Mouse (Mus musculus) forebrain, embryonic 16.5 days (tissue): Measurements from ENCODE around the gene Sparcl1. TPM values are rescaled to one million over a fixed set of nuclear protein-coding genes. Genes with fewer than 3 reads are reported as not detected.

ENCODE experiments used
- ATAC-seq: fragments of 200-750 bp; cut with Nextera tagmentation; 2 replicates; pipeline ENCODE4 v1.8.0; 2017; ENCODE audit warnings: mild to moderate bottlenecking, moderate library complexity
- H3K27ac ChIP-seq: fragments of 300-500 bp; sonication (generic); 2 replicates; pipeline ENCODE4 v1.5.1; 2014; ENCODE audit warnings: low read length, control low read depth
- H3K27me3 ChIP-seq: fragments of 300-500 bp; sonication (generic); replicated peaks from 2 replicates; pipeline ENCODE4 v1.6.1; 2014; ENCODE audit warnings: low read length; ENCODE audit not compliant: control insufficient read depth, insufficient read depth
- H3K36me3 ChIP-seq: fragments of 300-500 bp; sonication (generic); 2 replicates; pipeline ENCODE4 v1.6.1; 2014; ENCODE audit not compliant: control insufficient read depth, insufficient read depth
- H3K4me1 ChIP-seq: fragments of 300-500 bp; sonication (generic); replicated peaks from 2 replicates; pipeline ENCODE4 v1.6.1; 2014; ENCODE audit warnings: low read length; ENCODE audit not compliant: control insufficient read depth, insufficient read depth
- H3K4me2 ChIP-seq: fragments of 300-500 bp; sonication (generic); 2 replicates; pipeline ENCODE4 v1.6.1; 2014; ENCODE audit warnings: mild to moderate bottlenecking, low read length, control low read depth
- H3K4me3 ChIP-seq: fragments of 300-500 bp; sonication (generic); replicated peaks from 2 replicates; pipeline ENCODE4 v1.5.1; 2014; ENCODE audit warnings: mild to moderate bottlenecking, low read length, control low read depth
- H3K9ac ChIP-seq: fragments of 300-500 bp; sonication (generic); replicated peaks from 2 replicates; pipeline ENCODE4 v1.6.1; 2014; ENCODE audit warnings: low read depth, low read length, control low read depth
- H3K9me3 ChIP-seq: fragments of 300-500 bp; sonication (generic); 2 replicates; pipeline ENCODE4 v1.6.1; 2016; ENCODE audit warnings: low read length; ENCODE audit not compliant: control insufficient read depth
- WGBS: fragments of 180-500 bp; shearing (Covaris S2); extraction: QIAGEN DNeasy Blood & Tissue Kit; methylation state at CpG from one replicate; pipeline ENCODE4 v1.1.7; 2014; 5-methylcytosine and 5-hydroxymethylcytosine counted together
- polyA plus RNA-seq: library from polyadenylated mRNA; unstranded; fragments of >200 nt; fragmentation: Nextera tagmentation; extraction: Ambion mirVana; gene quantifications from 2 replicates; pipeline ENCODE4 v1.2.1, GENCODE M21; 2015

The Sparcl1 gene
- polyA plus RNA-seq, 1 experiment from 2014 or later: 110 TPM

- Histone ChIP-seq H3K4me2 (no peak overlapping the region), H3K27me3 (no peaks in the 10 kb centered on the region), H3K27ac (no peak overlapping the region), H3K4me3 (no peak overlapping the region), H3K4me1 (no peaks in the 10 kb centered on the region), H3K9me3 (no peaks in the 10 kb centered on the region), H3K9ac (no peak overlapping the region), H3K36me3 (no peaks in the 10 kb centered on the region)
- WGBS: 81% methylated on average over 10 of the region's 10 CpGs
- ATAC-seq: no peak
Observed at GRCm38 (mm10) chr5:104137920-104138541, 24.5 kb upstream of the Sparcl1 start.

- Histone ChIP-seq H3K36me3 (no peaks in the 10 kb centered on the region), H3K4me1 (no peaks in the 10 kb centered on the region), H3K27me3 (no peaks in the 10 kb centered on the region), H3K4me3 (no peak overlapping the region), H3K27ac (no peak overlapping the region), H3K9me3 (no peaks in the 10 kb centered on the region), H3K9ac (no peak overlapping the region), H3K4me2 (no peak overlapping the region)
- WGBS: 82% methylated on average over 4 of the region's 4 CpGs
- no peak for ATAC-seq
Observed at GRCm38 (mm10) chr5:104133752-104134151, 20.2 kb upstream of the Sparcl1 start.

DNA sequence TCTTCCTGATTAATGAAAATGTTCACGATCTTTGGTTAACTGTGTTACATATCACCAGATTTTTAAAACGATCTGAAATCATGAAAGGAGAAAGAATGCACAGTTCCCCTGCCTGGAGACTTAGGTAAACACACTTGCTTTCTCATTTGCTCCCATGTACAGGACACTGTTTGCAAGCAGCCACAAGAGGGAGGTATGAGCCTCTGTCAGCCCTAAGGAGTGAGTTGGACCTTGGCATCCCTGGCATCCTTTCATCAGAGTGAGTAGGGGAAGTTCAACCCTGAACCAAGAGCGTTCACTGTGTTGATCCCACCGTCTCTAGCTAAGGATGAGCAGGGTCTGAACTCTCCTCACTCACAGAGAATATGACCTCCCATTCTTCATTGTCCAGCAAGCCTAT lies 18.0 kb upstream of the Sparcl1 start:
- ATAC-seq: no peak
- Histone ChIP-seq H3K4me2 (no peak overlapping the region), H3K4me1 (no peaks in the 10 kb centered on the region), H3K9ac (no peak overlapping the region), H3K27ac (no peak overlapping the region), H3K27me3 (no peaks in the 10 kb centered on the region), H3K36me3 (no peaks in the 10 kb centered on the region), H3K4me3 (no peak overlapping the region), H3K9me3 (no peaks in the 10 kb centered on the region)
- WGBS: 65% methylated on average over 4 of the region's 4 CpGs

DNA sequence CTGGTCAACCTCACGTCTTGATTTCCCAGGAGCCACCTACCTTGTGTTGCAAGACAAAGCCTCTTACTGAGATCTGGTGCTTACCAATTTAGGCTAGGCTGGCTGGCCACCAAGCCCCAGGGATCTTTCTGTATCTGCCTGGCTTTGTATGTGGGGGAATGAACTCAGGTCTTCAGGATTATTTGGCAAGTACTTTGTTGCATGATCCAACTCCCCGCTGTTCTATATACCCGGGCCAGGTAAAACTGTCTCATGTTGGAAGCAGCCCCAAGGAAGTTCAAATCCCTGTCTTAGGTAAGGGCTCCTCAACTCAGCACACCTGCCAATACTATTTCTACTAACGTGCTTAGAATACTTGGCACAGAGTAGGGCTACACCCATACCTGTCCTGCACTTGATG lies 17.4 kb upstream of the Sparcl1 start:
- no peak overlapping the region for H3K4me3 ChIP-seq
- WGBS: 82% methylated on average over 4 of the region's 4 CpGs
- H3K27ac ChIP-seq: no peak overlapping the region
- ATAC-seq: no peak
- H3K36me3 ChIP-seq: no peaks in the 10 kb centered on the region
- H3K4me1 ChIP-seq: no peaks in the 10 kb centered on the region
- no peaks in the 10 kb centered on the region for H3K27me3 ChIP-seq
- H3K9ac ChIP-seq: no peak overlapping the region
- no peaks in the 10 kb centered on the region for H3K9me3 ChIP-seq
- H3K4me2 ChIP-seq: no peak overlapping the region

GRCm38 (mm10) chr5:104128281-104129031 lies 14.9 kb upstream of the Sparcl1 start:
- Histone ChIP-seq H3K27ac (no peak overlapping the region), H3K9me3 (no peaks in the 10 kb centered on the region), H3K4me2 (no peak overlapping the region), H3K4me1 (no peaks in the 10 kb centered on the region), H3K9ac (no peak overlapping the region), H3K4me3 (no peak overlapping the region), H3K27me3 (no peaks in the 10 kb centered on the region), H3K36me3 (no peaks in the 10 kb centered on the region)
- 75% methylated on average over 12 of the region's 12 CpGs for WGBS
- no peak for ATAC-seq

GRCm38 (mm10) chr5:104127351-104127750 lies 13.8 kb upstream of the Sparcl1 start:
- WGBS: 75% methylated on average over 1 of the region's 1 CpGs
- ATAC-seq: no peak
- no peaks in the 10 kb centered on the region for H3K4me1 ChIP-seq
- H3K9ac ChIP-seq: no peak overlapping the region
- no peaks in the 10 kb centered on the region for H3K36me3 ChIP-seq
- H3K27me3 ChIP-seq: no peaks in the 10 kb centered on the region
- no peaks in the 10 kb centered on the region for H3K9me3 ChIP-seq
- no peak overlapping the region for H3K4me2 ChIP-seq
- H3K27ac ChIP-seq: no peak overlapping the region
- no peak overlapping the region for H3K4me3 ChIP-seq

- Histone ChIP-seq H3K4me2 (no peak overlapping the region), H3K4me3 (no peak overlapping the region), H3K4me1 (no peaks in the 10 kb centered on the region), H3K36me3 (no peaks in the 10 kb centered on the region), H3K27ac (no peak overlapping the region), H3K9me3 (no peaks in the 10 kb centered on the region), H3K27me3 (no peaks in the 10 kb centered on the region), H3K9ac (no peak overlapping the region)
- ATAC-seq: no peak
- 88% methylated on average over 12 of the region's 12 CpGs for WGBS
Observed at GRCm38 (mm10) chr5:104126561-104127320, 13.2 kb upstream of the Sparcl1 start.

- Histone ChIP-seq H3K4me1 (no peaks in the 10 kb centered on the region), H3K9me3 (no peaks in the 10 kb centered on the region), H3K4me2 (no peak overlapping the region), H3K9ac (no peak overlapping the region), H3K4me3 (no peak overlapping the region), H3K36me3 (no peaks in the 10 kb centered on the region), H3K27me3 (no peaks in the 10 kb centered on the region), H3K27ac (no peak overlapping the region)
- whole genome bisulfite sequencing: 92% methylated on average over 6 of the region's 6 CpGs
- no peak for ATAC-seq
Observed at GRCm38 (mm10) chr5:104124016-104124658, 10.6 kb upstream of the Sparcl1 start.

DNA sequence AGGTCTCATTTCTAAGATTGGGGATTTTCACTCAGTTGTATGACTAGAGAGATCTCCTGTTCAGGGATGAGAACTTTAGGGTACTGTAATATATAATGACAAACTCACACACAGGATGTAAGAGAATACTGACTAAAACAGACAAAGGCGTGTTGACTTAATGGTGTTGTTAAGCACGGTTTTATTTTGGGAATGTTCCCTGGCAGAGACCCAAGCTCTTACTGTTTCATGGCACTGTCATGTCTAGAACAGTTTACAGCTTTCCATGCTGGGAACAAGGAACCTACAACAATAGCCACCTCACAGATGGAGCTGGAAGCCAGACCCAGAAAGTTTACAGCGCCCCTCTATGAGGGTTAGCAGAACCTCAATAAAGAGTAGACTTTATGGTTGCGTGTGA lies 2.4 kb upstream of the Sparcl1 start:
- Histone ChIP-seq H3K27me3 (no peaks in the 10 kb centered on the region), H3K9ac (no peak overlapping the region), H3K4me2 (no peak overlapping the region), H3K4me3 (no peak overlapping the region), H3K36me3 (no peaks in the 10 kb centered on the region), H3K4me1 (peaks cover 36% of the 10 kb centered on the region), H3K9me3 (no peaks in the 10 kb centered on the region), H3K27ac (no peak overlapping the region)
- no peak for ATAC-seq
- 74% methylated on average over 4 of the region's 4 CpGs for WGBS
